Mouse (Mus musculus) liver, embryonic 11.5 days (tissue): ENCODE measurements around the gene Prg2. TPM values are rescaled to one million over a fixed set of nuclear protein-coding genes. Genes with fewer than 3 reads are reported as not detected.

Experiments
- ATAC-seq: fragments of 200-750 bp; cut with Nextera tagmentation; replicated peaks from 2 replicates; pipeline ENCODE4 v1.8.0; 2017; ENCODE audit warnings: moderate number of reproducible peaks, mild to moderate bottlenecking, moderate TSS enrichment, moderate library complexity; ENCODE audit not compliant: low FRiP score
- DNase-seq: peaks from one replicate; pipeline ENCODE4 v3.0.0-alpha.2; 2017; ENCODE audit warnings: low spot score
- H3K27ac ChIP-seq: fragments of 300-500 bp; sonication (generic); 2 replicates; pipeline ENCODE4 v1.5.1; 2014; ENCODE audit warnings: mild to moderate bottlenecking, low read depth, low read length, control low read depth
- H3K27me3 ChIP-seq: fragments of 300-500 bp; sonication (generic); replicated peaks from 2 replicates; pipeline ENCODE4 v1.6.1; 2014; ENCODE audit warnings: low read length, mixed read lengths; ENCODE audit not compliant: control insufficient read depth, insufficient read depth
- H3K36me3 ChIP-seq: fragments of 300-500 bp; sonication (generic); 2 replicates; pipeline ENCODE4 v1.6.1; 2014; ENCODE audit warnings: mild to moderate bottlenecking, low read length, moderate library complexity, mixed read lengths; ENCODE audit not compliant: control insufficient read depth, insufficient read depth
- H3K4me1 ChIP-seq: fragments of 300-500 bp; sonication (generic); replicated peaks from 2 replicates; pipeline ENCODE4 v1.6.1; 2014; ENCODE audit warnings: low read length, mixed read lengths; ENCODE audit not compliant: control insufficient read depth, insufficient read depth
- H3K4me2 ChIP-seq: fragments of 300-500 bp; sonication (generic); 2 replicates; pipeline ENCODE4 v1.6.1; 2014; ENCODE audit warnings: mild to moderate bottlenecking, control low read depth, moderate library complexity
- H3K4me3 ChIP-seq: fragments of 300-500 bp; sonication (generic); 2 replicates; pipeline ENCODE4 v1.5.1; 2014; ENCODE audit warnings: low read depth, low read length, control low read depth
- H3K9ac ChIP-seq: fragments of 300-500 bp; sonication (generic); 2 replicates; pipeline ENCODE4 v1.6.1; 2014; ENCODE audit warnings: low read depth, low read length, control low read depth
- H3K9me3 ChIP-seq: fragments of 300-500 bp; sonication (generic); 2 replicates; pipeline ENCODE4 v1.6.1; 2016; ENCODE audit warnings: low read length, inconsistent platforms, mixed read lengths; ENCODE audit not compliant: control insufficient read depth
- WGBS: fragments of 180-500 bp; shearing (Covaris S2); extraction: QIAGEN DNeasy Blood & Tissue Kit; methylation state at CpG from one replicate; pipeline ENCODE4 v1.1.7; 2014; 5-methylcytosine and 5-hydroxymethylcytosine counted together
- polyA plus RNA-seq: library from polyadenylated mRNA; unstranded; fragments of >200 nt; fragmentation: Nextera tagmentation; extraction: Ambion mirVana; gene quantifications from 2 replicates; pipeline ENCODE4 v1.2.1, GENCODE M21; 2014

Gene Prg2
- polyA plus RNA-seq, 1 experiment from 2014 or later = 67.2 TPM

- Histone ChIP-seq H3K27ac (no peak overlapping the region), H3K4me1 (no peaks in the 10 kb centered on the region), H3K4me2 (no peak overlapping the region), H3K4me3 (no peak overlapping the region), H3K9ac (no peak overlapping the region), H3K36me3 (no peaks in the 10 kb centered on the region), H3K9me3 (no peaks in the 10 kb centered on the region), H3K27me3 (no peaks in the 10 kb centered on the region)
- DNase-seq = no peak
- no peak for ATAC-seq
- WGBS = 85% methylated on average over 2 of the region's 2 CpGs
These were observed 4.7 kb upstream of the Prg2 start for GRCm38 (mm10) chr2:84975580-84975979.

GRCm38 (mm10) chr2:84987930-84988329 is 7.7 kb downstream of the Prg2 start, which contains the start of gene Prg3:
Gene Prg3, plus strand, starts transcription at chr2:84988215.
- ATAC-seq = no peak
- no peak within 1 kb of the TSS for H3K4me2 ChIP-seq
- peak; percentile 21 for DNase-seq
- H3K36me3 ChIP-seq = no peaks in the 10 kb centered on the region
- no peaks in the 10 kb centered on the region for H3K9me3 ChIP-seq
- H3K27me3 ChIP-seq = no peaks in the 10 kb centered on the region
- no peak within 1 kb of the TSS for H3K27ac ChIP-seq
- WGBS = 38% methylated on average over 1 of the region's 1 CpGs
- H3K4me1 ChIP-seq = 0 out of 2 replicates have a peak, but pooled peaks cover 4% of the 10 kb centered on the region
- H3K4me3 ChIP-seq = no peak within 1 kb of the TSS
- H3K9ac ChIP-seq = no peak within 1 kb of the TSS

- H3K4me1 ChIP-seq = peaks cover 22% of the 10 kb centered on the region
- no peak overlapping the region for H3K9ac ChIP-seq
- no peak overlapping the region for H3K4me2 ChIP-seq
- H3K27me3 ChIP-seq = no peaks in the 10 kb centered on the region
- H3K36me3 ChIP-seq = no peaks in the 10 kb centered on the region
- H3K27ac ChIP-seq = no peak overlapping the region
- H3K9me3 ChIP-seq = no peaks in the 10 kb centered on the region
- WGBS = 48% methylated on average over 2 of the region's 2 CpGs
- H3K4me3 ChIP-seq = no peak overlapping the region
- peak; percentile 24 for DNase-seq
- ATAC-seq = peak; percentile 60
These were observed 16.1 kb downstream of the Prg2 start for GRCm38 (mm10) chr2:84996376-84996775.

GRCm38 (mm10) chr2:84999486-85000181 is 19.4 kb downstream of the Prg2 start:
- H3K9ac ChIP-seq = no peak overlapping the region
- H3K27ac ChIP-seq = no peak overlapping the region
- no peak for DNase-seq
- no peaks in the 10 kb centered on the region for H3K36me3 ChIP-seq
- no peak overlapping the region for H3K4me2 ChIP-seq
- 61% methylated on average over 3 of the region's 3 CpGs for WGBS
- no peaks in the 10 kb centered on the region for H3K27me3 ChIP-seq
- no peak overlapping the region for H3K4me3 ChIP-seq
- H3K4me1 ChIP-seq = peaks cover 22% of the 10 kb centered on the region
- H3K9me3 ChIP-seq = no peaks in the 10 kb centered on the region
- 0 out of 2 replicates have a peak, but pooled peaks have one; percentile 27 for ATAC-seq

GRCm38 (mm10) chr2:85001497-85001896 is 21.2 kb downstream of the Prg2 start:
- ATAC-seq (no peak), DNase-seq (no peak)
- WGBS = 81% methylated on average over 13 of the region's 13 CpGs
- Histone ChIP-seq H3K4me1 (peaks cover 16% of the 10 kb centered on the region), H3K9ac (no peak overlapping the region), H3K36me3 (no peaks in the 10 kb centered on the region), H3K4me3 (no peak overlapping the region), H3K9me3 (no peaks in the 10 kb centered on the region), H3K27ac (no peak overlapping the region), H3K4me2 (no peak overlapping the region), H3K27me3 (no peaks in the 10 kb centered on the region)

- Histone ChIP-seq H3K9ac (no peak overlapping the region), H3K27ac (no peak overlapping the region), H3K27me3 (no peaks in the 10 kb centered on the region), H3K4me3 (no peak overlapping the region), H3K4me2 (no peak overlapping the region), H3K36me3 (no peaks in the 10 kb centered on the region), H3K4me1 (peaks cover 13% of the 10 kb centered on the region), H3K9me3 (no peaks in the 10 kb centered on the region)
- ATAC-seq = no peak
- 69% methylated on average over 8 of the region's 8 CpGs for WGBS
- DNase-seq = no peak
These were observed 22.3 kb downstream of the Prg2 start for GRCm38 (mm10) chr2:85002575-85002974.

GRCm38 (mm10) chr2:85004341-85004740 is 24.1 kb downstream of the Prg2 start:
- no peak for ATAC-seq
- Histone ChIP-seq H3K27ac (no peak overlapping the region), H3K4me2 (no peak overlapping the region), H3K9ac (no peak overlapping the region), H3K4me1 (peaks cover 11% of the 10 kb centered on the region), H3K36me3 (no peaks in the 10 kb centered on the region), H3K9me3 (no peaks in the 10 kb centered on the region), H3K4me3 (no peak overlapping the region), H3K27me3 (no peaks in the 10 kb centered on the region)
- no peak for DNase-seq
- WGBS = 70% methylated on average over 4 of the region's 4 CpGs

- 87% methylated on average over 7 of the region's 7 CpGs for WGBS
- Histone ChIP-seq H3K4me1 (peaks cover 6% of the 10 kb centered on the region), H3K4me2 (no peak overlapping the region), H3K9me3 (no peaks in the 10 kb centered on the region), H3K4me3 (no peak overlapping the region), H3K36me3 (no peaks in the 10 kb centered on the region), H3K27ac (no peak overlapping the region), H3K9ac (no peak overlapping the region), H3K27me3 (no peaks in the 10 kb centered on the region)
- ATAC-seq = no peak
- DNase-seq = no peak
These were observed 26.3 kb downstream of the Prg2 start for GRCm38 (mm10) chr2:85006600-85006999.

GRCm38 (mm10) chr2:85007729-85008128 is 27.5 kb downstream of the Prg2 start:
- H3K4me1 ChIP-seq = peaks cover 12% of the 10 kb centered on the region

More at GRCm38 (mm10) chr2:85007729-85008128, 27.5 kb downstream of the Prg2 start:
- H3K27me3 ChIP-seq = no peaks in the 10 kb centered on the region
- 22% methylated on average over 4 of the region's 4 CpGs for WGBS
- no peak overlapping the region for H3K4me2 ChIP-seq
- no peak overlapping the region for H3K9ac ChIP-seq
- no peak for ATAC-seq
- H3K36me3 ChIP-seq = no peaks in the 10 kb centered on the region
- no peak overlapping the region for H3K27ac ChIP-seq
- no peaks in the 10 kb centered on the region for H3K9me3 ChIP-seq
- DNase-seq = no peak
- H3K4me3 ChIP-seq = no peak overlapping the region
